Mouse (Mus musculus): ENCODE data around the gene Echdc3.

The Echdc3 gene

DNA sequence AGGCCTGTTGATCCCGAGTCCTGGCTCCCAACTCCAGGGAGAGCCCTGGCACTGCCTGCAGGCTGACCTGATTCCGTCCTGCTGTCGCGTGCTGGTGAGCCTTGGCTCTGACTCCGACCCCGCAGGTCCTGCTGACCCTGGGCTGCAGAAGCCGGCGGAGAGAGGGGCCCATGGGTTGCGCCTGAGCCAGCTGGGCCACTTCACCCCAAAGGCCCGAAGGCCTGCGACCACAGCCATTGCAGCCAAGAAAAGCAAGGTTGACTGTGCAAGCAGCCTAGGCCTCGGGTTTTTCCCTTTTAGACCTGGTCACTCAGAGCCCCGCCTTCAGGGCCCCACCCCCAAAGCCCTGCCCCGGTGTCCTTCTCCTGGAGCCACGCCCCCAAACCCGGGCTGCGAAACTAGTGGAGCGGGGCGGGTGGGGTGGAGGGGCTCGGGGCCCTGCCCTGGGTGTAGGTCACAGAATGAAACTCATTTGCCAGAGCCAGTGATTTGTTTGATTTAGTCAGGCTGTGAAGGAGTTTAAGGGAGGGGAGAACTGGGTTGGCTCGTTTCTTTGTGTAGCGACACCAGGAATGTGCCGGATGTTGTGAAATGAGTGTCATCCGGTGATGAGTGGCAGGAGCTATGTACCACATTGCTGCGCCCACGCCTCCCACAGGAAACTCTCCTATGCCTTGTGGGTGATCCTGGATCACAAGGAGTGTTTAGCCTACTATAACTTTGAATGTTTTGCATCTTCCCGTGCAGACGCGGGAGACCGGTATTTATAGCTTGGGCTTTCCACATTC lies at the start of gene Echdc3:
Gene Echdc3, minus strand, starts transcription at position 310 of the 788 bp plus-strand sequence.
- peak; percentile 60 for DNase-seq (ENCODE audit: low read depth, low spot score)

DNA sequence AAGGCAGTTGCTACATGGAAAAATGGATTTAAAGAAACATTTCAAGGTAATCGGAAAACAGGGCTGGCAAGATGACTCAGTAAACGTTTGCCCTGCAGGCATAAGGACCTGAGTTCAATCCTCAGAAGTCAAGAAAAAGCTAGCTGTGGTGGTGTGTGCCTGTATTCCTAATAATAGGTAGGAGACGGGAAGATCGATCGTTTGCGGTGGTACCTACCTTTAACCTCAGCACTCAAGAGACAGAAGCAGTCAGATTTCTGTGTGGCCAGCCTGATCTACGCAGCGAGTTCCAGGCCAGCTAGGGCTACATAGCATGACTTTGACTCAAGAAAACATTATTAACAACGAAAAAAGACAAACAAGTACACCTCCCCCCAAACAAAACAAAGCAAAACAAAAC lies 48.9 kb upstream of the Echdc3 start:
- DNase-seq (ENCODE audit: low read depth, low spot score), result no peak

GRCm38 (mm10) chr2:6261201-6261672 lies 48.4 kb upstream of the Echdc3 start:
- no peak for DNase-seq (ENCODE audit: low read depth, low spot score)

- DNase-seq (ENCODE audit: low read depth, low spot score), result no peak
Measured at GRCm38 (mm10) chr2:6260661-6261060, 47.8 kb upstream of the Echdc3 start.

- no peak for DNase-seq (ENCODE audit: low read depth, low spot score)
Measured at GRCm38 (mm10) chr2:6259182-6259581, 46.3 kb upstream of the Echdc3 start.

DNA sequence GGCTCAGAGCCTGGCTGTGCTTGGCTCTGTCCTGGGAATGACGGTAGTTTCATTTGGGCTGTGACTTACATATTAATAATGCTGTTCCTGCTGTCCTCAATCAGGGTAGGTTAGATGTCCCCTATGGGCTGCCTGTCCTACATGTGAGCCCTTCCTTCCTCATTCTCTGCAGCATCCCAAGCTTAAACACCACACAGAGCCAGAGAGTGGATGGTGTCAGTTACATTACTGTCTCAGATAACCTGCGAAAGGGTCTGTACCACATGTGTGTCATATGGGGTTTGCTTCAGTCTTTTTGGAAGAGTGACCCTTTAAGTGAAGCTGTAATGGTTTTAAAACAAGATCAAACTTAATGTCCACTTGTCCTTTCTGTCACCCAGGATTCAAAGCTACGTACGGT lies 45.2 kb upstream of the Echdc3 start:
- DNase-seq (ENCODE audit: low read depth, low spot score), result no peak

DNA sequence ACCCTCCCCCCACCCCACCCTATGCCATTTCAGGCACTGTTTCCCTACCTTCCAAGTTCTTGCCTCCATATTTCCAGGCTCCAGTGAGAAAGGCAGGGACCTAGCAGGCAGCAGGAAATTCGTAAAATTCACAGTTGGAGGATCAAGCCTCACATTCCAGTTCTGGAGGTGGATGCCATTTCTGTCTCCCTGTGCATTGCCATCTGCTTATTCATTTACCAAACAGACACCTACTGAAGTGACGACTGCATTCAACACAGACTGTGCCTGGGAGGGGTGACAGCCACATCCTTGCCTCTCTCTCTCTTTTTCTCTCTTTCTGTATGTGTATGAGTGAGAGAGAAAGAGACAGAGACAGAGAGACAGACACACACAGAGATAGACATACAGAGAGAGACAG lies 44.3 kb upstream of the Echdc3 start:
- DNase-seq (ENCODE audit: low read depth, low spot score), result no peak

DNA sequence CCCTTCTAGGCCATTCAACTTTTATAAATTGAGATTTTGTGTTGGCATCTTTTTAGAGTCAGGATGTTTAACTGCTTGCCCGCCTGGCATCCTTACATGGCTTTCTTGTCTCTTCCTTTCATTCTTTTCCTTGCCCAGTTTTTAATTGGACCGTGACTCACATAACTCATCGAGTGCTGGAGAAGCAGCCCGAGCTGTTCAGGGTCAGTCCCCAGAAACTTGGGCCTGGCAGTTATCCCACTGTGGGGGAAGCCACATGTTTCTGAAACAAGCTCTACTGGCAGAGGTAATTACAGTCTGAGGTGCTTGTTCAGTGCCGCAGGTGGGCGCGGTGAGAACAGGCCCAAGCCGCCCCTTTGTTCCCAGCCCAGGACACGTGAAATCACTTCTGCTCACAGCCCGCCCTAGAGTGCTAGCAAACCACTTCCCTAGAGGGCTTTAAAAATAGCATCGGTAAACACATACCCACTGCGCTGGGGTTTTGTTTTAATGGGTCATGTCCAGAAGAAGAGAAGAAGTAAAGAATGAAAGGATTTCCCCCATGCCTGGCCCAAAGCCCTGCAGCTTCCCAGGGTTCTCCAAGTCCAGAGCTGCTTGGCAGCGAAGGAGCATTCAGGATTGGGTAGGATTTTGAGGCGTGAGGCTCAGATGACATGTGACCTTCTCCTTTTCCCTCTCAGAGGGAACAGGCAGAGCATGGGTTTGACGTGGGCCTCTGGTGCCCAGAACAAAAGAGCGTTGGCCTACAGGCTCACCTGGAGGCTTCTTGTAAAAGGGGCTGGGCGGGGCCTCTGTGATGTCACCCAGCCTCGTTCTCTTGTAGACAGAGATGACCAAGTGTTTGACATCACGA lies 43.4 kb upstream of the Echdc3 start:
- peak; percentile 50 for DNase-seq (ENCODE audit: low read depth, low spot score)

GRCm38 (mm10) chr2:6255402-6255988 lies 42.7 kb upstream of the Echdc3 start:
- DNase-seq (ENCODE audit: low read depth, low spot score), result no peak

DNA sequence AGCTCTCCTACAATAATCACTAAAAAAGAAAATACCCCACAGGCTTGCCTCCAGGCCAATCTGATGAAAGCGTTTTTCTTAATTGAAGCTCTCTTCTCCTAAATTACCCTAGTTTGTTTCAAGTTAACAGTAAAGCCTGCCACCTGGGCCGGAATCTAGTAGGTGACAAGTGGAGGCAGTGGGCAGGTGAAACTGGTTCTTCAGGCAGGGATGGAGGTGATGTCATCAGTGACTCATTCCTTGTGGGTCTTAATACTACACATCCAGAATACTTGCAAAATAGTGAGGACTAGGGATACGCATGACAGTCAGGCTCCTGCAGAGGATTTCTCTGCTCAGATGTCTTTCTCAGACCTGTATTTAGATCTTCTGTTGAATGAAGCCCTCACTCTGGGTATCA lies 39.7 kb upstream of the Echdc3 start:
- no peak for DNase-seq (ENCODE audit: low read depth, low spot score)

GRCm38 (mm10) chr2:6251076-6251496 lies 38.3 kb upstream of the Echdc3 start:
- DNase-seq (ENCODE audit: low read depth, low spot score), result no peak

GRCm38 (mm10) chr2:6241446-6241845 lies 28.6 kb upstream of the Echdc3 start:
- no peak for DNase-seq (ENCODE audit: low read depth, low spot score)

DNA sequence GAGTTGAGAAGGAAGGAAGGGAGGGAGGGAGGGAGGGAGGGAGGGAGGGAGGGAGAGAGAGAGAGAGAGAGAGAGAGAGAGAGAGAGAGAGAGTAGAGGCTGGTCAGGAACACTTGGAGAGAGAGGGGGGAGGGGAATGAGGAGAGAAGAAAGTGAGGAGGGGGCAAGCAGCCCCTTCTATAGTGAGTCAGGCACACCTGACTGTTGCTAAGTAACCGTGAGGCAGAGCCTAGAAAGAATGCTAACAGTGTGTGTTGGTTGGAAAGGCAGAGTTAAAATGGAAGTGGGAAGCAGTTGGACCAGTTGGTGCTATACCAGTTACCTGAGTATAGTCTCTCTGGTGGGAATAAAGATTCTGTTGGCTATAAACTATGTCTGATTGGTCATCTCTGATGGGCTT lies 27.2 kb upstream of the Echdc3 start:
- DNase-seq (ENCODE audit: low read depth, low spot score), result no peak

DNA sequence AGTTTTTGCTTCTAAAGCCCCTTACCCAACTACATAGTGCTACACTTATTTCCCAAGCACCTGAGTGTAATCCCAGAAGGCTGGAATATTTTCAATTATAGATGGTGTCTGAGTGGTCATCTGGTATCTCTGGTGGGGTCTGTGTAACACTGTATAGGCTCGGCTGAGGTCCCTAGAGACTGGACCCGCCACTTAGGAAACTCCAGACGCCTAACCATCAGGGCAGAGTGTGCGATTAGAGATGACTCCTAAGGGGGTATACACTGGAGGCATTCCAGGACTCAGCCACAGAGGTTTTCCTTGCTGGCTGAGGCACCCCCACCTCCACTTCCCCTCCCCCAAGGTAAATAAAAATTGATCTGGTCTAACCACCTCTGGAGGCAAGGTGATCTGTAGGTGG lies 26.5 kb upstream of the Echdc3 start:
- DNase-seq (ENCODE audit: low read depth, low spot score), result no peak

DNA sequence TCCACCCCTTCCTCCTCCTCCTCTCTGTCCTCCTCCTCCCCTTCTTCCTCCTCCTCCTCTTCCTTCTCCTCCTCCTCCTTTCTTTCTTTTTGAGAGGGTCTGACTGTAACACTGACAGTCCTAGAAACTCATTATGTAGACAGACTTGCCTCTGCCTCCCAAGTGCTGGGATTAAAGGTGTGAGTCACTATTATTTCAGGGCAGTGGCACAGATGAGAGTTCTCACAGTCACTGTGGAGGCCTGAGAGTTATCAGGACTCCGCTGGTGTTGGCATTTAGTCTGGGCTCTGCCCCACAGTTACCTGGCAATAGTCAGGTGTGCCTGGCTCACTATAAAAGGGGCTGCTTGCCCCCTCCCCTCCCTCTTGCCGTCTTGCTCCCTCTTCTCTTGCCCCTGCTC lies 25.8 kb upstream of the Echdc3 start:
- no peak for DNase-seq (ENCODE audit: low read depth, low spot score)

- no peak for DNase-seq (ENCODE audit: low read depth, low spot score)
Measured at GRCm38 (mm10) chr2:6238244-6238643, 25.4 kb upstream of the Echdc3 start.

- DNase-seq (ENCODE audit: low read depth, low spot score), result no peak
Measured at GRCm38 (mm10) chr2:6233353-6233752, 20.5 kb upstream of the Echdc3 start.

- no peak for DNase-seq (ENCODE audit: low read depth, low spot score)
Measured at GRCm38 (mm10) chr2:6232755-6233154, 19.9 kb upstream of the Echdc3 start.

DNA sequence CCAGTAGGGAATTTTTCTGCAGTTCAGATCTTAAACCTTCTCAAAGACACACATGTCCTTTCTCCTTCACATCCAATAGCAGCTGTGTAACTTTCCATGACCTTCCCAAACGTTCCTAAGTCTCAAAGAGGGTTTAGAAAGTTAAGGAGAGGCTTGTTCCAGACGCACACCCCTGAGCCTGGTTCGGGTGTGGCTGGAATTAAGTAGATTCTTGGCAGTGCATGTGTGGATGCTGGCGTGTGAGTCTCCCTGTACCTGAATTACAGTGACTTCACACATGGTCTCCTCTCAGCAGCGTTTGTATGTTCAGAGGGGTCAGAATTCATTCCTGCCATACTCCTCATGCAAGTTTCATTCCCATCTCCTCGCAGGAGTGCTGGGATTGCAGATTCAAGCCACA lies 18.0 kb upstream of the Echdc3 start:
- no peak for DNase-seq (ENCODE audit: low read depth, low spot score)

GRCm38 (mm10) chr2:6229597-6230290 lies 16.9 kb upstream of the Echdc3 start:
- no peak for DNase-seq (ENCODE audit: low read depth, low spot score)

GRCm38 (mm10) chr2:6227059-6227445 lies 14.2 kb upstream of the Echdc3 start:
- DNase-seq (ENCODE audit: low read depth, low spot score), result no peak
